Mouse (Mus musculus): ENCODE results near the gene Caps2. TPM values are rescaled to one million over a fixed set of nuclear protein-coding genes. Genes with fewer than 3 reads are reported as not detected.

Caps2 gene
- total RNA-seq, 2 experiments from 2014 or later, result not detected

Other genes with a start within 250 kb of the Caps2 start
- 10 to 100 TPM; 24.1 to 27.0 TPM for gene Krr1, start 191.0 kb upstream of the Caps2 start, total RNA-seq (2021)
- under 1 TPM in 1 of 2 experiments, not detected in 1; 0.21 TPM for gene Glipr1, start 161.0 kb upstream of the Caps2 start, total RNA-seq (2021)
- gene Glipr1l1, start 103.4 kb upstream of the Caps2 start, total RNA-seq (2021), result not detected
- gene Glipr1l2, start 80.3 kb upstream of the Caps2 start, total RNA-seq (2021), result not detected
- not detected for gene Glipr1l3, start 3.3 kb upstream of the Caps2 start, total RNA-seq (2021)
- gene Kcnc2, start 107.5 kb downstream of the Caps2 start, total RNA-seq (2021), result under 1 TPM; 0.11 to 0.36 TPM

All from gastrocnemius, adult 18-20 months (tissue).